Mouse (Mus musculus) lung, postnatal 0 days (tissue): Measurements from ENCODE around the gene Map3k20.

Experiments
- CTCF ChIP-seq: IDR thresholded peaks from 2 replicates; pipeline ENCODE4 v1.5.1; 2016; ENCODE audit warnings: antibody characterized with exemption, mild to moderate bottlenecking
- EP300 ChIP-seq: IDR thresholded peaks from 2 replicates; pipeline ENCODE4 v1.6.1; 2016; ENCODE audit warnings: antibody characterized with exemption, mild to moderate bottlenecking, control low read depth

DNA sequence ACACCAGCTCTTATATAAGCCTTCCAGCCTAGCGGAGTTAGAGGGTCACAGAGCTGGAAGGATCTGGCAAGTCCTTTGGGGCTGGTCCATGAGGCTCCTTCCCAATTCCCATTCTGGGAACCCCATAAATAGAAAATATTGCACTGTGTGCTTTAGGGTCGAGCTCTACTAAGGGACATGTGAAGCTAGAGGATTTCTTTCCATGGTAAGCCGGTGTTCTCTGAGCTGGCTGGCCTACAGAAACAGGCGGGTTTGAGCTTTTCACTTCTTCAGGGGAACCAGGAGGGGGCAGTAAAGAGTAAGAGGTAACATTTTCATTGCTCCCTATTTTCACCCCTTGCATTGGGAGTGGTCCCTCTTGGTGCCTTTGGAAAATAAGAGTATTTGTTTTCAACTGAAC, 13.0 kb downstream of the Map3k20 start:
- no peak for TF ChIP-seq EP300
- TF ChIP-seq CTCF: peak; percentile 83
